Mouse (Mus musculus) brain, embryonic 14.5 days (tissue): ENCODE results near the gene Vdr.

Experiments
- CTCF ChIP-seq: fragments of 200-500 bp; IDR thresholded peaks from 2 replicates; pipeline ENCODE4 v1.5.1; 2012; ENCODE audit warnings: inconsistent platforms, mild to moderate bottlenecking, moderate library complexity, borderline replicate concordance; ENCODE audit not compliant: insufficient read depth, insufficient read length; ENCODE audit errors: extremely low read depth
- POLR2A ChIP-seq: fragments of 200-500 bp; IDR thresholded peaks from 2 replicates; pipeline ENCODE4 v1.6.1; 2012; ENCODE audit warnings: mild to moderate bottlenecking, inconsistent platforms, borderline replicate concordance; ENCODE audit not compliant: poor library complexity, insufficient read depth, insufficient read length, severe bottlenecking; ENCODE audit errors: extremely low read depth

- TF ChIP-seq POLR2A (no peak), CTCF (no peak)
These were observed 2.4 kb downstream of the Vdr start for GRCm38 (mm10) chr15:97907801-97908751.
